Mouse (Mus musculus) liver, embryonic 14.5 days (tissue): Measurements from ENCODE around the gene Inpp5k. TPM values are rescaled to one million over a fixed set of nuclear protein-coding genes. Genes with fewer than 3 reads are reported as not detected.

Experiments
- ATAC-seq: fragments of 200-750 bp; cut with Nextera tagmentation; 2 replicates; pipeline ENCODE4 v1.8.0; 2017; ENCODE audit warnings: moderate number of reproducible peaks, mild to moderate bottlenecking, moderate library complexity; ENCODE audit not compliant: insufficient read depth
- DNase-seq, 3 experiments: peaks; one replicate each; pipeline ENCODE4 v3.0.0-alpha.2; 2012 to 2013; ENCODE audit warnings: low read depth in 3 of 3, low spot score in 3 of 3
- H3K27ac ChIP-seq: fragments of 300-500 bp; sonication (generic); 2 replicates; pipeline ENCODE4 v1.5.1; 2014; ENCODE audit warnings: moderate library complexity, mild to moderate bottlenecking, control low read depth, inconsistent platforms
- H3K27me3 ChIP-seq: fragments of 300-500 bp; sonication (generic); 2 replicates; pipeline ENCODE4 v1.6.1; 2014; ENCODE audit warnings: mild to moderate bottlenecking, low read length, moderate library complexity; ENCODE audit not compliant: control insufficient read depth, insufficient read depth
- H3K36me3 ChIP-seq: fragments of 300-500 bp; sonication (generic); replicated peaks from 2 replicates; pipeline ENCODE4 v1.6.1; 2014; ENCODE audit warnings: low read depth; ENCODE audit not compliant: control insufficient read depth, insufficient read depth
- H3K4me1 ChIP-seq, 2 experiments: fragments of 200-500 bp in 1 of 2; fragments of 300-500 bp in 1 of 2; sonication (generic) in 1 of 2; replicated peaks; 2 replicates each; pipeline ENCODE4 v1.6.1; 2012 to 2014; ENCODE audit warnings: antibody characterized with exemption in 1 of 2, inconsistent platforms in 1 of 2, low read length in 1 of 2; ENCODE audit not compliant: control insufficient read depth in 2 of 2, insufficient read depth in 2 of 2
- H3K4me2 ChIP-seq: fragments of 300-500 bp; sonication (generic); 2 replicates; pipeline ENCODE4 v1.6.1; 2014; ENCODE audit warnings: low read depth, mild to moderate bottlenecking, control low read depth, moderate library complexity
- H3K4me3 ChIP-seq, 2 experiments: fragments of 200-500 bp in 1 of 2; fragments of 300-500 bp in 1 of 2; sonication (generic) in 1 of 2; 2 replicates each; pipeline ENCODE4 v1.5.1; 2012 to 2014; ENCODE audit warnings: low read depth in 2 of 2, low read length in 2 of 2, mild to moderate bottlenecking in 2 of 2, control low read depth in 1 of 2, inconsistent platforms in 1 of 2, moderate library complexity in 1 of 2; ENCODE audit not compliant: insufficient read depth in 1 of 2
- H3K9ac ChIP-seq: fragments of 300-500 bp; sonication (generic); replicated peaks from 2 replicates; pipeline ENCODE4 v1.6.1; 2014; ENCODE audit warnings: mild to moderate bottlenecking, control low read depth, moderate library complexity
- H3K9me3 ChIP-seq: fragments of 300-500 bp; sonication (generic); 2 replicates; pipeline ENCODE4 v1.6.1; 2016; ENCODE audit warnings: low read length, mixed read lengths; ENCODE audit not compliant: control insufficient read depth
- CTCF ChIP-seq: IDR thresholded peaks from 2 replicates; pipeline ENCODE4 v1.5.1; 2016; ENCODE audit warnings: antibody characterized with exemption, low read depth, control low read depth
- EP300 ChIP-seq: IDR thresholded peaks from 2 replicates; pipeline ENCODE4 v1.6.1; 2016; ENCODE audit warnings: antibody characterized with exemption, low read depth
- WGBS: fragments of 180-500 bp; shearing (Covaris S2); extraction: QIAGEN DNeasy Blood & Tissue Kit; methylation state at CpG from one replicate; pipeline ENCODE4 v1.1.7; 2014; ENCODE audit not compliant: insufficient replicate concordance; 5-methylcytosine and 5-hydroxymethylcytosine counted together
- polyA plus RNA-seq, 2 experiments: library from polyadenylated mRNA; depleted of rRNA in 1 of 2; stranded (reverse) in 1 of 2; unstranded in 1 of 2; fragments of >200 nt; fragmentation: Nextera tagmentation in 1 of 2; extraction: Ambion mirVana in 1 of 2; gene quantifications; 2 replicates each; pipeline versions ENCODE4 v1.2.1 to v1.2.3; 2012 to 2014

Gene Inpp5k
- polyA plus RNA-seq, 2 experiments = 13.0 to 16.3 TPM

DNA sequence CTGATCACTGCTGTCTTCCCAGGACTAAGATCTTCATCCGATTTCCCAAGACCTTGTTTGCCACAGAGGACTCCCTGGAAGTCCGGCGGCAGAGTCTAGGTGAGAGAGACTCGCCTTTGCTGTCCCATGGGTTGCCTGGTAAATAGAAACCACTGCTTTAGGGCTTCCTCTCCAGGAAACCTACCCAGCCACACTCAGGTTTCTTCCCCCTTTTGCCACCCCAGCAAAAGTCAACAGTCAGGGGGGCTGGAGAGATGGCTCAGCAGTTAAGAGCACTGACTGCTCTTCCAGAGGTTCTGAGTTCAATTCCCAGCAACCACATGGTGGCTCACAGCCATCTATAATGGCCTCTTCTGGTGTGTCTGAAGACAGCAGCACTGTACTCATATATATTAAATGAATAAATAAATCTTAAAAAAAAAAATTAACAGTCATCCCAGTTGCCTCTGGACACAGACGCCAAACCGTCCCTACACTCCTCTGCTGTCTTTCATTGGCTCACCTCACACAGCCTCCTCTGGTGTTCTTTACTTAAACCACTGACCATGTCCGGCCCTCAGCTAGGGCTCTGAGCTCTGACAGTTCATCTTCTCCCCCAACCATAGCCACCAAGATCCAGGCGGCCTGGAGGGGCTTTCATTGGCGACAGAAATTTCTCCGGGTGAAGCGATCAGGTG, 38.5 kb downstream of the Inpp5k start:
- H3K4me3 ChIP-seq = no peak overlapping the region
- peaks cover 33% of the 10 kb centered on the region for H3K36me3 ChIP-seq
- ATAC-seq (no peak), DNase-seq (no peak)
- H3K9ac ChIP-seq = no peak overlapping the region
- 74% methylated on average over 11 of the region's 11 CpGs for WGBS
- H3K4me2 ChIP-seq = no peak overlapping the region
- TF ChIP-seq EP300 (no peak), CTCF (no peak)
- no peaks in the 10 kb centered on the region for H3K27me3 ChIP-seq
- no peak overlapping the region for H3K27ac ChIP-seq
- no peaks in the 10 kb centered on the region for H3K9me3 ChIP-seq
- no peaks in the 10 kb centered on the region for H3K4me1 ChIP-seq

DNA sequence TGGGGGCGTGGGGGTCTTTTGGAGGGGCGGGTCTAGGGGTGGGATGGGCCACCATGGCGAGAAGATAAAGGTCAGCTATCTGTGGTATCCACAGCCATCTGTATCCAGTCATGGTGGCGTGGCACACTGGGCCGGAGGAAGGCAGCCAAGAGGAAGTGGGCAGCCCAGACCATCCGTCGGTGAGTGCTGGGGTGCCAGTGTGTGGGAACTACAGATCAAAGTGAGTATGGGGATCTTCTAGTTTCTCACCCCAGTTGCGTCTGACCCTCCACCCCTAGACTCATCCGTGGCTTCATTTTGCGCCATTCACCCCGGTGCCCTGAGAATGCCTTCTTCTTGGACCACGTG, 39.0 kb downstream of the Inpp5k start:
- Histone ChIP-seq H3K27ac (no peak overlapping the region), H3K9me3 (no peaks in the 10 kb centered on the region), H3K4me1 (no peaks in the 10 kb centered on the region), H3K36me3 (peaks cover 33% of the 10 kb centered on the region), H3K4me2 (no peak overlapping the region), H3K9ac (no peak overlapping the region), H3K4me3 (no peak overlapping the region), H3K27me3 (no peaks in the 10 kb centered on the region)
- WGBS = 64% methylated on average over 12 of the region's 12 CpGs
- DNase-seq (no peak), ATAC-seq (no peak)
- TF ChIP-seq EP300 (no peak), CTCF (no peak)

- no peaks in the 10 kb centered on the region for H3K27me3 ChIP-seq
- DNase-seq (no peak), ATAC-seq (no peak)
- no peak overlapping the region for H3K27ac ChIP-seq
- no peaks in the 10 kb centered on the region for H3K9me3 ChIP-seq
- no peak overlapping the region for H3K4me2 ChIP-seq
- 79% methylated on average over 22 of the region's 22 CpGs for WGBS
- TF ChIP-seq EP300 (no peak), CTCF (no peak)
- H3K9ac ChIP-seq = no peak overlapping the region
- H3K4me1 ChIP-seq = no peaks in the 10 kb centered on the region
- peaks cover 21% of the 10 kb centered on the region for H3K36me3 ChIP-seq
- no peak overlapping the region for H3K4me3 ChIP-seq
Measured at GRCm38 (mm10) chr11:75671426-75672180, 40.8 kb downstream of the Inpp5k start.

DNA sequence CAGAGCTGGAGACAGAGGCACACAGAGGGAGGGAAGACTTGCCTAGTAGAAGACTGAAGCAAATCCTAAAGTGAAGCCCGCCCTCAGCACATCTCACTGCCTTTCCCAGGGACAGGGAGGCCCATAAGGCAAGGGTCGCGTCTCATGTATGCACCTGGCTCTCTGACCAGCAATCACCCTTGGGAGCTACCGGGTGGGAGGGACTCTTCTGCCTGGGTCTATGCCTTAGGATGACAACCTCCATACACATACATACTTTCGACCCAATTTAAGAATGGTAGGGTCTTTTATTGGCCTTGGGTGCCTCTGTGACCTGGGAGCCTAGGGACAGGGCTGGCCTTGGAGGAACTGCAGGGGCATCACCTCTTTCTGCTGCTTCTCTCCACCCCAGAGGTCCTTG, 42.6 kb downstream of the Inpp5k start:
- no peak overlapping the region for H3K4me3 ChIP-seq
- no peak for ATAC-seq
- 77% methylated on average over 5 of the region's 5 CpGs for WGBS
- no peak overlapping the region for H3K27ac ChIP-seq
- H3K9ac ChIP-seq = no peak overlapping the region
- no peak overlapping the region for H3K4me2 ChIP-seq
- H3K36me3 ChIP-seq = peaks cover 19% of the 10 kb centered on the region
- H3K9me3 ChIP-seq = no peaks in the 10 kb centered on the region
- TF ChIP-seq CTCF (no peak), EP300 (no peak)
- DNase-seq = no peak
- H3K4me1 ChIP-seq = peaks cover 8 to 11% of the 10 kb centered on the region in 2 experiments
- H3K27me3 ChIP-seq = no peaks in the 10 kb centered on the region

DNA sequence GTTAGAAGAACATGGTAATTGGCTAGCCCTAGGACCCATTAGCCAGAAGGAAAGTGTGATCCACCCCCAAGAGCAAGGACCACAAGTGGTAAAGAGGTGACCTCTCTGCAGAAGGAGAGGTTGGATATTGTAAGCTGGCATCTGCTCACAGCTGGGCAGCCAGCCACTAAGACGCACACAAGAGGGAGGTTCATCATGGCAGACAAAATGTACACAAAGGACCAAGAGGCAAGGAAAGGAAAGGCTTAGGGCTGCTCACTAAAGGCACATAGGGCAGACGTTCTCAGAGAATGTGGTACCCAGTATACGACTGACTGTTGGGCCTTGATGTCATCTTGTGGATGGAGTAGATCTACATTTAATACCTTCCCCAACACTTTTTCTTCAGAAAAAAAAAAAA, 44.1 kb downstream of the Inpp5k start:
- no peaks in the 10 kb centered on the region for H3K27me3 ChIP-seq
- H3K9ac ChIP-seq = no peak overlapping the region
- no peak overlapping the region for H3K27ac ChIP-seq
- peaks cover 10% of the 10 kb centered on the region for H3K36me3 ChIP-seq
- DNase-seq (no peak), ATAC-seq (no peak)
- H3K4me1 ChIP-seq = peaks cover 10 to 12% of the 10 kb centered on the region in 2 experiments
- no peak overlapping the region for H3K4me3 ChIP-seq
- no peaks in the 10 kb centered on the region for H3K9me3 ChIP-seq
- no peak overlapping the region for H3K4me2 ChIP-seq
- WGBS = 82% methylated on average over 3 of the region's 3 CpGs
- TF ChIP-seq EP300 (no peak), CTCF (no peak)
